Mouse (Mus musculus) cortical plate, adult 2 months (tissue): ENCODE measurements around the gene Heatr4. TPM values are rescaled to one million over a fixed set of nuclear protein-coding genes. Genes with fewer than 3 reads are reported as not detected.
A peak's percentile ranks its signal among the peaks of the same experiment; 100 is the strongest.

Experiments
- H3K27ac ChIP-seq: fragments of 200-500 bp; 2 replicates; pipeline ENCODE4 v1.5.1; 2012; ENCODE audit warnings: low read length, control low read depth, inconsistent platforms; ENCODE audit not compliant: insufficient read depth
- H3K4me1 ChIP-seq: fragments of 200-500 bp; 2 replicates; pipeline ENCODE4 v1.6.1; 2011; ENCODE audit warnings: low read length; ENCODE audit not compliant: control insufficient read depth, insufficient read depth
- H3K4me3 ChIP-seq: fragments of 200-500 bp; 2 replicates; pipeline ENCODE4 v1.5.1; 2011; ENCODE audit warnings: mild to moderate bottlenecking, low read length, control low read depth; ENCODE audit not compliant: insufficient read depth
- CTCF ChIP-seq: fragments of 200-500 bp; IDR thresholded peaks from 2 replicates; pipeline ENCODE4 v1.5.1; 2011; ENCODE audit warnings: mild to moderate bottlenecking, control low read depth, low read length; ENCODE audit not compliant: insufficient read depth; ENCODE audit errors: extremely low read depth
- POLR2A ChIP-seq: fragments of 200-500 bp; IDR thresholded peaks from 2 replicates; pipeline ENCODE4 v1.6.1; 2011; ENCODE audit warnings: mild to moderate bottlenecking, low read length, control low read depth; ENCODE audit not compliant: insufficient read depth; ENCODE audit errors: extremely low read depth
- polyA plus RNA-seq: library from polyadenylated mRNA; depleted of rRNA; stranded (reverse); fragments of >200 nt; gene quantifications from 2 replicates; pipeline ENCODE4 v1.2.3, GENCODE M21; 2012; rRNA removed

Gene Heatr4
- polyA plus RNA-seq, 1 experiment, result 0.02 TPM

GRCm38 (mm10) chr12:83922724-83923485, 61.7 kb downstream of the Heatr4 start:
- peaks cover 3% of the 10 kb centered on the region; the same call in 1 of the 2 replicates for H3K4me1 ChIP-seq
- TF ChIP-seq CTCF (no peak), POLR2A (no peak)
- H3K4me3 ChIP-seq, result peak overlapping the region; percentile 22; the same call in 1 of the 2 replicates
- H3K27ac ChIP-seq, result peak overlapping the region; percentile 79

GRCm38 (mm10) chr12:83921535-83922381, 62.9 kb downstream of the Heatr4 start, which contains the start of gene Numb:
Gene Numb (minus strand): TSS chr12:83921934.
- Histone ChIP-seq H3K27ac (peak within 1 kb of the TSS; percentile 79), H3K4me1 (peaks cover 4% of the 10 kb centered on the region; the same call in 1 of the 2 replicates), H3K4me3 (peak within 1 kb of the TSS; percentile 22)
- TF ChIP-seq POLR2A (peak; percentile 96), CTCF (no peak)

- peaks cover 5% of the 10 kb centered on the region; the same call in 1 of the 2 replicates for H3K4me1 ChIP-seq
- peak overlapping the region; percentile 28; the same call in 1 of the 2 replicates for H3K27ac ChIP-seq
- peak overlapping the region; percentile 22 for H3K4me3 ChIP-seq
- no peak for TF ChIP-seq POLR2A
- no peak for TF ChIP-seq CTCF
Measured at GRCm38 (mm10) chr12:83920721-83921441, 63.8 kb downstream of the Heatr4 start.

- TF ChIP-seq POLR2A (no peak), CTCF (no peak)
- H3K27ac ChIP-seq, result no peak overlapping the region
- peaks cover 4% of the 10 kb centered on the region; the same call in 1 of the 2 replicates for H3K4me1 ChIP-seq
- H3K4me3 ChIP-seq, result no peak overlapping the region
Measured at GRCm38 (mm10) chr12:83916884-83917283, 67.8 kb downstream of the Heatr4 start.

- H3K27ac ChIP-seq, result no peak overlapping the region
- no peak for TF ChIP-seq POLR2A
- peaks cover 4% of the 10 kb centered on the region; the same call in 1 of the 2 replicates for H3K4me1 ChIP-seq
- H3K4me3 ChIP-seq, result no peak overlapping the region
Measured at GRCm38 (mm10) chr12:83914797-83915196, 69.9 kb downstream of the Heatr4 start.

GRCm38 (mm10) chr12:83914202-83914740, 70.4 kb downstream of the Heatr4 start:
- no peak for TF ChIP-seq POLR2A
- no peak for TF ChIP-seq CTCF
- no peak overlapping the region for H3K27ac ChIP-seq
- H3K4me1 ChIP-seq, result peaks cover 4% of the 10 kb centered on the region; the same call in 1 of the 2 replicates
- no peak overlapping the region for H3K4me3 ChIP-seq

GRCm38 (mm10) chr12:83910451-83910850, 74.2 kb downstream of the Heatr4 start:
- no peak overlapping the region for H3K4me3 ChIP-seq
- no peak for TF ChIP-seq POLR2A
- TF ChIP-seq CTCF, result no peak

More at GRCm38 (mm10) chr12:83910451-83910850, 74.2 kb downstream of the Heatr4 start:
- H3K4me1 ChIP-seq, result 0 out of 2 replicates have a peak, but pooled peaks cover 2% of the 10 kb centered on the region
- no peak overlapping the region for H3K27ac ChIP-seq

Other genes starting within 250 kb of the Heatr4 start
- gene Papln, start 221.2 kb downstream of the Heatr4 start, polyA plus RNA-seq, result 3.0 and 3.4 TPM in 2 replicates
- gene Numb, start 62.9 kb downstream of the Heatr4 start, polyA plus RNA-seq, result 69.6 and 74.6 TPM in 2 replicates
- gene Riox1, start 34.2 kb downstream of the Heatr4 start, polyA plus RNA-seq, result 11.5 and 11.8 TPM in 2 replicates
- gene Acot2, start 3.0 kb upstream of the Heatr4 start, polyA plus RNA-seq, result 7.3 and 8.0 TPM in 2 replicates
- gene Acot1, start 24.6 kb upstream of the Heatr4 start, polyA plus RNA-seq, result 15.5 and 16.4 TPM in 2 replicates
- gene Acot4, start 53.5 kb upstream of the Heatr4 start, polyA plus RNA-seq, result 1.5 and 1.9 TPM in 2 replicates
- gene Gm49366, start 54.1 kb upstream of the Heatr4 start, polyA plus RNA-seq, result not detected in 2 replicates
- gene Acot3, start 67.3 kb upstream of the Heatr4 start, polyA plus RNA-seq, result 1.3 and 1.9 TPM in 2 replicates
- 4.1 and 4.2 TPM in 2 replicates for gene Acot5, start 84.5 kb upstream of the Heatr4 start, polyA plus RNA-seq
- gene Acot6, start 115.8 kb upstream of the Heatr4 start, polyA plus RNA-seq, result 5.0 TPM in 2 replicates
- gene Dnal1, start 129.5 kb upstream of the Heatr4 start, polyA plus RNA-seq, result 46.6 and 48.0 TPM in 2 replicates
- 3.0 and 3.7 TPM in 2 replicates for gene Pnma1, start 163.6 kb upstream of the Heatr4 start, polyA plus RNA-seq
- gene Elmsan1, start 234.0 kb upstream of the Heatr4 start, polyA plus RNA-seq, result 6.9 and 7.3 TPM in 2 replicates